27 mouse cellular contexts compared by ENCODE assay signal in genomic region chr9:110702848-110703247, GRCm38 (mm10). TPM values are rescaled to one million over a fixed set of nuclear protein-coding genes. Genes with fewer than 3 reads are reported as not detected.
DNase-seq lines count a peak whose midpoint lies in the region; ATAC-seq and TF ChIP-seq lines count a peak whose summit lies in the region.
"Had no signal": no experiment of that assay in that cellular context is flagged by ENCODE, and none has a peak within 500 bp of the region (broad histone marks: within the 10 kb centered on the region; RNA-seq: fewer than 3 reads in every experiment).

No protein-coding gene starts in this region.

- H3K9ac ChIP-seq in heart, embryonic 16.5 days (ENCODE audit: low read length): peak overlapping the region; percentile 9; the same call in 1 of the 2 replicates
- H3K9ac ChIP-seq in liver, adult 2 months (ENCODE audit: low read depth, low read length): no peak overlapping the region
- no peak overlapping the region for H3K9ac ChIP-seq in liver, embryonic 11.5 days (ENCODE audit: low read depth, low read length)
- H3K9ac ChIP-seq: forebrain, postnatal 0 days; kidney, embryonic 15.5 days; limb, embryonic 15.5 days; neural tube, embryonic 15.5 days had no signal

- H3K27ac ChIP-seq in heart, embryonic 16.5 days (ENCODE audit: low read length): peak overlapping the region; percentile 83
- H3K27ac ChIP-seq in liver, adult 2 months (replicated peaks; ENCODE audit: insufficient read depth, low read depth, low read length): peak overlapping the region; percentile 5; the same call in 1 of the 2 replicates
- no peak overlapping the region for H3K27ac ChIP-seq in liver, embryonic 11.5 days (ENCODE audit: low read depth, low read length)
- H3K27ac ChIP-seq: kidney, embryonic 15.5 days; left cerebral cortex, adult 2 months; limb, embryonic 15.5 days; neural tube, embryonic 15.5 days had no signal

- no peak for TF ChIP-seq CTCF in liver, adult 2 months (IDR thresholded peaks at IDR 0.05; ENCODE audit: low read depth, low read length)

- peaks cover 13% of the 10 kb centered on the region for H3K4me1 ChIP-seq in heart, embryonic 16.5 days (ENCODE audit: control insufficient read depth, insufficient read depth, low read length)
- H3K4me1 ChIP-seq in liver, adult 2 months (ENCODE audit: control insufficient read depth, insufficient read depth, low read length): peaks cover 19% of the 10 kb centered on the region
- H3K4me1 ChIP-seq in liver, embryonic 11.5 days (replicated peaks; ENCODE audit: control insufficient read depth, insufficient read depth, low read length): peaks cover 9% of the 10 kb centered on the region
- H3K4me1 ChIP-seq: kidney, embryonic 15.5 days; limb, embryonic 15.5 days had no signal

- H3K9me3 ChIP-seq in heart, embryonic 16.5 days (replicated peaks; ENCODE audit: control insufficient read depth, low read length): no peaks in the 10 kb centered on the region
- no peaks in the 10 kb centered on the region for H3K9me3 ChIP-seq in liver, embryonic 11.5 days (ENCODE audit: control insufficient read depth, low read length)
- H3K9me3 ChIP-seq: kidney, embryonic 15.5 days; limb, embryonic 15.5 days; neural tube, embryonic 15.5 days had no signal

- TF ChIP-seq POLR2A in liver, adult 2 months (IDR thresholded peaks at IDR 0.05; ENCODE audit: extremely low read depth, insufficient read depth, low read length): no peak

- WGBS in heart, embryonic 16.5 days: 26% methylated on average over 1 of the region's 1 CpGs
- WGBS in liver, adult 2 months: 7% methylated on average over 1 of the region's 1 CpGs
- WGBS in liver, embryonic 11.5 days: 60% methylated on average over 1 of the region's 1 CpGs

- no peak overlapping the region for H3K4me2 ChIP-seq in heart, embryonic 16.5 days (ENCODE audit: low read depth, low read length)
- no peak overlapping the region for H3K4me2 ChIP-seq in liver, embryonic 11.5 days
- H3K4me2 ChIP-seq: kidney, embryonic 15.5 days; limb, embryonic 15.5 days; neural tube, embryonic 15.5 days had no signal

- DNase-seq in adrenal gland, adult 2 months: peak; percentile 39
- no peak for DNase-seq in adrenal gland, adult 18-20 months (ENCODE audit: low spot score in 2 of 2)
- DNase-seq in heart, adult 11 months: no peak
- DNase-seq in liver, adult 2 months (ENCODE audit: extremely low read depth, low read depth, low spot score): peak; percentile 94
- DNase-seq in liver, embryonic 11.5 days (ENCODE audit: low spot score): no peak
- DNase-seq in urinary bladder, postnatal 14 days (ENCODE audit: low spot score): peak; percentile 32
- no peak for DNase-seq in urinary bladder, adult 18-20 months (ENCODE audit: low spot score in 2 of 2)
- DNase-seq: cerebellum, postnatal 14 days; forebrain, postnatal 0 days; gastrocnemius, postnatal 14 days; kidney, adult 11 months; kidney, postnatal 36 days; left cerebral cortex, postnatal 4 days; lung, adult 18-20 months; lung, postnatal 14 days; right cerebral cortex, postnatal 14 days; thymus, postnatal 14 days had no signal

- ATAC-seq in heart, embryonic 16.5 days (replicated peaks; ENCODE audit: extremely low read depth, insufficient read depth, low FRiP score): 0 out of 2 replicates have a peak, but pooled peaks have one; percentile 33
- ATAC-seq in liver, embryonic 11.5 days (replicated peaks; ENCODE audit: low FRiP score): no peak
- ATAC-seq: activated CD4-positive, CD25-positive, alpha-beta regulatory T cell, adult 4 months; forebrain, postnatal 0 days; hindbrain, embryonic 16.5 days; midbrain, embryonic 16.5 days had no signal

- no peaks in the 10 kb centered on the region; the same call in 1 of the 2 replicates for H3K79me2 ChIP-seq in liver, adult 2 months (ENCODE audit: control insufficient read depth, insufficient read depth, low read length)

- H3K36me3 ChIP-seq in heart, embryonic 16.5 days (ENCODE audit: control insufficient read depth, insufficient read depth): no peaks in the 10 kb centered on the region; the same call in 1 of the 2 replicates
- H3K36me3 ChIP-seq in liver, adult 2 months (ENCODE audit: control insufficient read depth, insufficient read depth, low read length): no peaks in the 10 kb centered on the region
- H3K36me3 ChIP-seq in liver, embryonic 11.5 days (ENCODE audit: control insufficient read depth, insufficient read depth, low read length): peaks cover 2% of the 10 kb centered on the region; the same call in 1 of the 2 replicates

- no peaks in the 10 kb centered on the region for H3K27me3 ChIP-seq in heart, embryonic 16.5 days (ENCODE audit: control insufficient read depth, insufficient read depth, low read length)
- H3K27me3 ChIP-seq in liver, adult 2 months (ENCODE audit: control insufficient read depth, insufficient read depth, low read length): no peaks in the 10 kb centered on the region
- H3K27me3 ChIP-seq in liver, embryonic 11.5 days (replicated peaks; ENCODE audit: control insufficient read depth, insufficient read depth, low read length): no peaks in the 10 kb centered on the region
- H3K27me3 ChIP-seq: kidney, embryonic 15.5 days; limb, embryonic 15.5 days; neural tube, embryonic 15.5 days had no signal

- no peak overlapping the region for H3K4me3 ChIP-seq in heart, embryonic 16.5 days (ENCODE audit: low read length)
- no peak overlapping the region for H3K4me3 ChIP-seq in liver, adult 2 months (ENCODE audit: insufficient read depth, low read depth, low read length)
- no peak overlapping the region for H3K4me3 ChIP-seq in liver, embryonic 11.5 days (ENCODE audit: low read depth, low read length)
- H3K4me3 ChIP-seq: kidney, embryonic 15.5 days; left cerebral cortex, adult 2 months; limb, embryonic 15.5 days; neural tube, embryonic 15.5 days had no signal

RNA-seq across cellular contexts. Expression of gene Myl3, which starts 38.8 kb away (rescaled TPM):
- under 1 TPM in 1 of 2 experiments, not detected in 1; 0.66 TPM for total RNA-seq in adrenal gland, adult 2 months (2021)
- polyA plus RNA-seq in adrenal gland, adult 2 months (2012; rRNA removed): 0.22 TPM in 1 of 2 replicates, not detected in the other
- total RNA-seq in adrenal gland, adult 18-20 months (2021): 1 to 10 TPM in 1 of 2 experiments, under 1 TPM in 1; 0.93 to 4.1 TPM
- polyA plus RNA-seq in heart, embryonic 16.5 days (2015; fragmentation: Nextera tagmentation; extraction: Ambion mirVana): 4,391 and 5,295 TPM in 2 replicates
- 0.55 and 0.94 TPM in 2 replicates for total RNA-seq in liver, adult 2 months (2014; rRNA removed)
- polyA plus RNA-seq in liver, adult 2 months (2012; rRNA removed): 0.25 TPM in 1 of 2 replicates, not detected in the other
- 2.1 and 6.8 TPM in 2 replicates for polyA plus RNA-seq in liver, embryonic 11.5 days (2014; fragmentation: Nextera tagmentation; extraction: Ambion mirVana)
- total RNA-seq: hematopoietic stem cell, adult 5-6 weeks; left cerebral cortex, adult 2 months had no signal
- polyA plus RNA-seq: activated CD4-positive, CD25-positive, alpha-beta regulatory T cell, adult 4 months; forebrain, embryonic 11.5 days had no signal

RNA-seq across cellular contexts. Expression of gene Pth1r, which starts 44.1 kb away (rescaled TPM):
- total RNA-seq in adrenal gland, adult 2 months (2021): 10 to 100 TPM; 14.7 to 16.3 TPM
- 37.8 and 51.4 TPM in 2 replicates for polyA plus RNA-seq in adrenal gland, adult 2 months (2012; rRNA removed)
- 10 to 100 TPM; 11.3 to 34.2 TPM for total RNA-seq in adrenal gland, adult 18-20 months (2021)
- 21.0 and 26.3 TPM in 2 replicates for polyA plus RNA-seq in heart, embryonic 16.5 days (2015; fragmentation: Nextera tagmentation; extraction: Ambion mirVana)
- 7.4 and 11.0 TPM in 2 replicates for total RNA-seq in liver, adult 2 months (2014; rRNA removed)
- 24.4 and 28.1 TPM in 2 replicates for polyA plus RNA-seq in liver, adult 2 months (2012; rRNA removed)
- 11.0 and 11.7 TPM in 2 replicates for polyA plus RNA-seq in liver, embryonic 11.5 days (2014; fragmentation: Nextera tagmentation; extraction: Ambion mirVana)
- total RNA-seq: hematopoietic stem cell, adult 5-6 weeks had no signal
- polyA plus RNA-seq: activated CD4-positive, CD25-positive, alpha-beta regulatory T cell, adult 4 months had no signal

RNA-seq across cellular contexts. Expression of gene Ccdc12, which starts 46.5 kb away (rescaled TPM):
- total RNA-seq in adrenal gland, adult 2 months (2021): 10 to 100 TPM; 51.6 to 71.6 TPM
- polyA plus RNA-seq in adrenal gland, adult 2 months (2012; rRNA removed): 38.4 and 45.5 TPM in 2 replicates
- 10 to 100 TPM; 49.6 to 52.2 TPM for total RNA-seq in adrenal gland, adult 18-20 months (2021)
- polyA plus RNA-seq in heart, embryonic 16.5 days (2015; fragmentation: Nextera tagmentation; extraction: Ambion mirVana): 139 and 147 TPM in 2 replicates
- total RNA-seq in liver, adult 2 months (2014; rRNA removed): 28.7 and 29.9 TPM in 2 replicates
- 48.7 and 51.4 TPM in 2 replicates for polyA plus RNA-seq in liver, adult 2 months (2012; rRNA removed)
- 161 TPM in 2 replicates for polyA plus RNA-seq in liver, embryonic 11.5 days (2014; fragmentation: Nextera tagmentation; extraction: Ambion mirVana)

RNA-seq across cellular contexts. Expression of gene Nbeal2, which starts 48.9 kb away (rescaled TPM):
- 1 to 10 TPM; 5.5 to 7.1 TPM for total RNA-seq in adrenal gland, adult 2 months (2021)
- 22.5 and 30.8 TPM in 2 replicates for polyA plus RNA-seq in adrenal gland, adult 2 months (2012; rRNA removed)
- 1 to 10 TPM; 8.5 to 9.8 TPM for total RNA-seq in adrenal gland, adult 18-20 months (2021)
- 3.3 and 3.8 TPM in 2 replicates for polyA plus RNA-seq in heart, embryonic 16.5 days (2015; fragmentation: Nextera tagmentation; extraction: Ambion mirVana)
- 2.1 and 4.6 TPM in 2 replicates for total RNA-seq in liver, adult 2 months (2014; rRNA removed)
- polyA plus RNA-seq in liver, adult 2 months (2012; rRNA removed): 11.6 and 12.7 TPM in 2 replicates
- polyA plus RNA-seq in liver, embryonic 11.5 days (2014; fragmentation: Nextera tagmentation; extraction: Ambion mirVana): 8.0 TPM in 2 replicates

Comparison
In these comparisons a context has a peak if more than half of its experiments do, and no peak if none do; other contexts are left out.
1. DNase-seq: peak in adrenal gland, adult 2 months (single experiment), liver, adult 2 months (single experiment) and urinary bladder, postnatal 14 days (single experiment); none in adrenal gland, adult 18-20 months (0 of 2), heart, adult 11 months (single experiment), liver, embryonic 11.5 days (single experiment) and urinary bladder, adult 18-20 months (0 of 2).
2. RNA of gene Myl3, which starts 38.8 kb away (polyA plus RNA-seq): 4,391 to 5,295 TPM in heart, embryonic 16.5 days; 2.1 to 6.8 TPM in liver, embryonic 11.5 days, 0.22 TPM in adrenal gland, adult 2 months and 0.25 TPM in liver, adult 2 months; every median in the first group is over 100 times any median in the second.